Mouse (Mus musculus) frontal cortex, postnatal 10 days (tissue): ENCODE results near the gene Fbxo2.
"Not testable (repeated sequence)": the region's sequence is repeated elsewhere in the genome, so short reads cannot be mapped to it uniquely, and the experiment has no call there.

ENCODE experiments used
- DNase-seq, 2 experiments: peaks; one replicate each; pipeline ENCODE4 v3.0.0; 2022; ENCODE audit warnings: low spot score in 2 of 2, mixed read lengths in 1 of 2

Fbxo2 gene

DNA sequence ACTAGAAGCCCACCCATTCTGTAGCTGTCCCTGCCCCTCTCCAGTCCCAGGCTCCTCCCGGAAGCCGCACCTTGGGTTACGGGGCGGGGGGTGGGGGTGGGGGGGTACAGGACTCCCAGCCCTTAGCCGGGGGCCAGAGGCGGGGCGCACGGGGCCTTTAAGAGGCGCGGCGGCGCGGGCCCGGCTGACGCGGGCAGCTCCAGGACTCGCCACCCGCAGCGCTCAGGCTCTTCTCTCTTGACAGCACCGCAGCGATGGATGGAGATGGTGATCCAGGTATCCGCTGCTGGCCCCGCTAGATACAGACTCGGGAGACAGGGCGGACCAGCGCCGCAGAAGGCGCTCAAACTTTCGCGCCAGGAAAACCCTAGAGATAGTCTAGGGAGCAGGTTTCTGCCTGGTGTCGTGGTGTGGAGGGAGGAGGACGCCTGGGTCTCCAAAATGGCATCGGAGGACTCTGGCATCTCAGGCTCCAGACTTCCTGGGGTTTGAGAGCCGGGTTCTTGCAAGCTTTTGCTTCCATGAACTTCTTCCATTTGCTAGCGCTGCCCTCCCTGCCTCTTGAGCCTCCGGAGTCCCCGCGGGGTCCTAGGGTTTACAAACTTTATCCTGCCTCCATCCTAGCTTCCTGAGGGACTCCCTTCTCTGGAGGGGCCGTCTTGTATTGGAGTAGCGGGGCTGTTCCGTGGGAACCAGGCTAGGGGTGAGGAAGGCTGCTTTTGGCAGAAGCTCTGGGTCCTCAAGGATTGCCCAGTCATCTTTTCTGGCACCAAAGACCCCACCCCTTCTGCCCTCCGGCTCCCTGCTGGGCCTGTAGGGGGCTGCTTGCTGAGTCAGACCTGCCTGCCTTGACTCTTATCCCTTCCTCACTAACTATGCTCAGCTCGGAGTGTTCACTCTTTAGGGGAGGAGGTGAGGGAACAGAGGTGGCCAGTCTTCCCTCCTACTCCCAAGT lies at the start of gene Fbxo2, which contains the start of gene Fbxo44:
TSS of gene Fbxo2 (plus strand) at position 186 of the 955 bp plus-strand sequence.
TSS of gene Fbxo44 (minus strand) at position 47 of the 955 bp plus-strand sequence.
- no peak for DNase-seq

DNA sequence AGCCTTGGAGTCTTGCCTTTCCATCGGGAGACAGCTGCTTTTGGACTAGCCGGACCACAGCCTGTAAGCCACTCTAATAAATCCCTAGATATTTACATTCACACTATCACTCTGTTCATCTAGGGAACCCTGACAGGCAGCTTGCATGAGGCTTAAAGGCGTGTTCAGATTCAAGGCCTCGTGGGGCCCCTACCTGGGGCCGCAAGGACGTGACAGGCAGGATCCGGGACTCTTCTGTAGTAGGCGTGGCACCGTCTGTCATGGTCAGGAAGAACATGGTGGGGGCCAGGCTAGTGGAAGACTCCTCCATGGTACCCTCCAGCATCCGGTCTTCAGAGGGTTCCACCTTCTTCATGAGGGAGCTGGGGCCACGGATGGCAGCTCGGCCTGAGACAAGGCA lies 47.9 kb upstream of the Fbxo2 start:
- no peak for DNase-seq

DNA sequence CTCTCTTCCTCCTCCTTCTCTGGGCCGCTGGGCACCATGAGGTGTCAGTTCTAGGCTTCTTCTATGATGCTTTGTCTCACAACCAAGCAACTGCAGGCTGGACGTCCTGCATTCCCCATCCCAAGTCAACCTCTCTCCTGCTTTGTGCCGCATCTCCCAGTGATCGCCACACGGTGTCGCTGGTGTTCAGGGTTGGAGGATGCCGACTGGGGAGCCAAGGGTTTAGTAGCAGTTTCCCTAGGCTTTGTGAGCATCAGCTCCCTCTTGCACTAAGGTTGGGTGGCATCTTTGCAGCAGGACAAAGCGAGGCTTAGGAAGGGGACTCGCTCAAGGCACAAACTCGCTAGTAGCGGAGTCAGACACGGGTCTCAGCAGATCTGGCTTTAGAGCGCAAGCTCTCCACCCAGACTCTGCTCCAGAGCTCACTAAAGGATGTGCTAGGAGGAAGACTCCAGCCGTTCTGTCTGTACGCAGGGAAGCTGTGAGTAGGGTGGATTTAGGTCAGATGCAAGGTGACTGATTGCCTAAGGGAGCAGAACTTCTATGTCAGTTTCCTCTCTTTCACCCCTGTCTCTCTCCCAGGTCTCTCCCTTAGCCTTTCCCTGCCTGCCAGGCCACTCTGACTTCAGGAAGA lies 45.5 kb upstream of the Fbxo2 start:
- DNase-seq, result peak in 1 of 2 experiments; percentile 81

DNA sequence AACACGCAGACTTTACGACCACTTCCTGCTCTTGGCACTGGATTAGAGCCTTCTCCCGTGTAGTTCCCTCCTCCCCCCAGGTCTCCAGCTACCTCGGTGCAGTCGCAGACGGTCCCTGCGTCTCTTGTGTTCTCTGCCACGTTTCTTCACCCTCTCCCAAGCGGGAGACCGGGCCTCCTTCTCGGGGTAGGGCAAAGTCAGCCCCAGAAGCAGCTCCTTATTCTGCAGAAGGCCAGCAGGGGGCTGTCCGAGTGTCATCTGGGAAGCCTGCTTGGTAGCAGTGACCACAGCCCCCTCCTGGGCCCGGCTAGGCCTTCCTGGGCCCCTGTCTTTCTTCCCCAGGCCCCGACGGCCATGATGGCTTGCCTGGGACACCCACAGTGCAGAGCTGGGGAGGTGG lies 45.0 kb upstream of the Fbxo2 start:
- DNase-seq, result no peak

DNA sequence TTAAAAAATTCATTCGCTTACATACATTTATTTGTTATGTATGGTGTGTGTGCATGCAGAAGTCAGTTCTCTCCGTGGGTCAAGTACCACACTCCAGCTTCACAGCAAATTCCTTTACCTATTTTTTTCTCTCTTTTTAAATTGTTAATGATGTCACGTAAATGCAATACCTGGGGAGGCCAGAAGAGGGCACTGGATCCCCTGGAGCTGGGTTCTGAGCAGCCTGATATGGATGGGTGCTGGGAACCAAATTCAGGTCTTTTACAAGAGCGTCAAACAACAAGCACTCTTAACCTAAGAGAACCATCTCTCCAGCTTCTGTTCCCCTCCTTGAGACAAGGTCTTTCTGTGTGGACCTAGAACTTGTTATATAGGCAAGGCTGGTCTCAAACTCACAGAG lies 43.8 kb upstream of the Fbxo2 start:
- DNase-seq, result no peak

DNA sequence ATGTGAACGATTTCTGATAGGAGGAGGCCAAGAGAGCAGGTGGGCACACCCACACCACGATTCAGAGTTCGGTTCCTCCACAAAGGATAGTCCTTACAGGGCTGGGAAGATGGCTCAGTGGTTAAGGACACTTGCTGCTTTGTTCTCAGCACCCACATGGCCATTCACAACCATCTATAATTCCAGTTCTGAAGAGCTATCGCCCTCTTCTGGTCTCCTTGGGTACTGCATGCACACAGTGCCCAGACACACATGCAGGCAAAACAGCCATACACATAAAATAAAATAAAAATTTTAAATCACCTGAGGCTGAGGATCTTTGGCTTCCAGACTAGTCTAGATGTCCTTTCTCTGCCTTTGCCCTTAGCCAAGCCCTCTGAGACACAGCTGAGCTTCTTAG lies 43.0 kb upstream of the Fbxo2 start:
- no peak for DNase-seq

DNA sequence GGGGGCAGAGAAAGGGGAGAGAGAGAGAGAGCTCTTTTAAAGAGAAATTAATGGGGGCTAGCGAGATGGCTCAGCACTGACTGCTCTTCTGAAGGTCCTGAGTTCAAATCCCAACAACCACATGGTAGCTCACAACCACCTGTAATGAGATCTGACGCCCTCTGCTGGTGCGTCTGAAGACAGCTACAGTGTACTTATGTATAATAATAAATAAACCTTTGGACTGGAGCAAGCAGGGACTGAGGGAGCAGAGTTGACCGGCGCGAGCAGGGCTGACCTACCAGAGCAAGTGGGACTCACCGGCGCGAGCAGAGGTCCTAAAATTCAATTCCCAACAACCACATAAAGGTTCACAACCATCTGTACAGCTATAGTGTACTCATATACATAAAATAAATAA lies 40.8 kb upstream of the Fbxo2 start:
- DNase-seq, result not testable (repeated sequence)

DNA sequence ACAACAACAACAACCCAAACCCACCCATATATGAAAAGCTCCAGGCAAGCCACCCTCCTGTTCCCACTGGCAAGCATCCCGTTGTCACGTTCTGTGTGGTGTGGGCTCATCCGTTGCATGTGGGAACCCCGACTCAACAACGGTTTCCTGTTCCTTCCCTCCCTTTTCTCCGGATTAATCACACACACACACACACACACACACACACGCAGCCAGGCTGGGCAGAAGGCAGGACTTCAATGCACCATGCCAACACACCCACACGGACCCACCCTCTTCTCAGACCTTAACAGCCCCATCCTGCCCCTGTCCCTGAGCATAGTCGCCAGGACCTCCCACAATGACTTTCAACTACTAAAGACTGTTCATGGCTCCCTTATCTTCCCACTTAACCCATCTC lies 39.9 kb upstream of the Fbxo2 start:
- no peak for DNase-seq

DNA sequence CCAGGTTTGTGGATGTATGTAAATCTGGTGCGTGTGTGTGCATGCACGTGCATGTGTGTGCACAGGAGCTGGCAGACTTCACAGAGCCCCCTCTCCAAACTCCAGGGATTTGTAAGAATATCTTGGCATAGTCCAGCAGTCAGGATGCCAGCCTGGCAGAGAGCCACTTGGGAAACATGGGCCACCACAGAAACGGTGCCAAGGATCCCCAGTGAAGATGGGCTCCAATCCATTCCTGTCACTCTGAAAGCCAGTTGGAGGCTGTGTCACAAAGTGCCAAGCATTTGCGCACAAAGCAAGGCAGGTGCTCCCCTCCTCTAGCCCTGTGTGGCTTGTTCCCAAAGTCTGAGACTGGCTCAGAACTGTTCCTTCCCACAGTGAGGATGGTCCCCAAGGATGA lies 39.1 kb upstream of the Fbxo2 start:
- DNase-seq, result peak; percentile 68

DNA sequence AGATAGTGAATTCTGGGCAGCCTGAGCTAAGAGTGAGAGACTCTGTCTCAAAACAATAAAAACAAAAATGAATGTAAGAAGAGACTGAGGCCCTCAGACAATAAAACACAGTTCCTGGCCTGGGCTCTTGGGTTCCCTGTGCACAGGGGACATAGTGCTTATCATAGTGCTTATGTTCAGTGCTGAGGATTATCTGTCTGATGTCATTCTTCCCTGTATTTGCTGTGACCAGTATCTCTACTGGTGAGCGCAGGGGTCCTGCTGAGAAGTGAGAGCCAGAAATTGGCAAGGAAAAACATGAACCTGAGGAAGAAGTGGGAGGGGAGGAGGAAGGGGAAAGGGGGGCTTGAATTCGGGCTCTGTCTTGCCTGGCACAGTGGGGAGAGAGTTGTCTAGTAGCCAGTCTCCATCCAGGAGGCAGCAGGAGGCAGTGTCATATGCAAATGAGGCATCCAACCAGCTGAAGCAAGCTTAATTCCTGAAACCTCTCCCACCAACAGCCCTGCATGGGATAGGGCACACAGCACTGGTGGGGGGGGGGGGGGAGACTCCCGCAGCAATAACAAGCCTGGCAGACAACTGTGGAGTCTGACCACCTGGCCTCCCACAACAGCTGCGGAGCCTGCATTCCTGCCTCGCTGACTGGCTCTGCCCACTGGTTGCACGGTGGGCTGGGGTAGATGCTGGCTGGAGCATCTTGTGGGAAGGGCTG lies 38.3 kb upstream of the Fbxo2 start:
- DNase-seq, result no peak

DNA sequence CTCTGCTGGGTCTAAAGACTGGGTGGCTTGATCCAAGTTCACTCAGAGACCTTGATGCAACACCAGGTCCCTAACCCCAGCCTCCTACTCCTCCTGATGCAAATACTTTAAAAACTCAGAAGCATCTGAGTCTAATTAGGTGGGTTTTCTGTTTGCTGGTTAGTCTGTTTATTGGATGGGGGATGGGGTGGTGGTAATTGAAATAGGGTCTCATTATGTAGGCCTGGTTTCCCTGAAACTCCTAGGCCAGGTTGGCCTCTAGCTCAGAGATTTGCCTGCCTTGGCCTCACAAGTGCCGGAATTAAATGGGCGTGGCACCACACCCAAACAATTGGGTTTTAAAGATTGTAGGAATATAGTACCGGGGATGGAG lies 37.7 kb upstream of the Fbxo2 start:
- no peak for DNase-seq

DNA sequence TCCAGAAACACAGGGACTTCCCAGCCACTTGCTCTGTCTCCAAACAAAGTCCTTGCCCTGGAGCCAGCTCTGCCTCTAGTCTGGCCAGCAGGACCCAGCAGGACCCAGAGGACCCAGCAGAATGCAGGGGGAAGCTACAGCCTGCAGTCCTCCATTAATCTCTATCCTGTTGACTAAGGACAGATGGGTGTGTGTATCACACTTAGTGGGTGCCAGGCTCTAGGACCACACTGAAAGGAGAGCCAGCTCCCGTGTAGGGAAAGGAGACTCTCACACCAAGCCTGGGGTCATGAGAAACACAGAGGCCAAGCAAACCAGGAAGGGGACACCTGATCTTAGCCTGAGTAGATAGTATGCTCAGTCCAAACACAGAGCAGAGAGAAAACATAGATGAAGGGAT lies 32.2 kb upstream of the Fbxo2 start:
- DNase-seq, result no peak

DNA sequence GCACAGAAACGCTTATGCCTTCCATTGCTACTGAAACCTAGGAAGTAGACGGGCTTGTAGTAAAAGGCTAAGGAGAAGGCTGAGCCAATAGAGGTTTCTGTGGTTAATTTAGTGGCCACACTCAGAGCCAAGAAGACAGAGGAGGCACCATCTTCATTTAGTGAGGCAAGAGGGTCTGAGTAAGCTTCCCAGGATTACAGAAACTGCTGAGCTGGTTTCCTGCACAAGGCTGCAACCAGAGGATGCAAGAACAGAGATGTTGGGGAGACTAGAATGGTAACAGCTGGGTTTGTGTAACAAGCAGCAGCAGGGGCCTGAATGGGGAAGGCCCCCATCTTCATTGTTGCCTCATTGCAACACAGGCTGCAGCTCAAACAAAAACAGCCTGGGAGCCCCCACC lies 31.7 kb upstream of the Fbxo2 start:
- DNase-seq, result no peak

DNA sequence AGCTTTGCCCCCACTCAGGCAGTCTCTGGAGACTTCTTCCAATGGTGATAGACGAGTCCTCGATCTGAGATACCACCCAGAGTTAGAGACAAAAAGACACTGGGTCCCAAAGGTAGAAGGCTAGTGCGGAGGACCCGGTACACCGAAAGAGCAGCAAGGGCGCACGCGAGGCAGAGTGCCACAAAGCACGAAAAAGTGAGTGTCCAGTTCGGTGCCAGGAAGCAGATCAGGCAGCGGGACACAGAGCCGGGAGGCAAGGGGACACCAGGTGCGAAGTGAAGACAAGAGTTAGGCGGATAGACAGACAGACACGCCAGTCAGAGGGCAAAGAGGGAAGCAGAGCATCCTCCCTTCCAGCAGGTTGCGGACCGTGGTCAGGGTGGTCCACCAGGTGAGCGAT lies 30.3 kb upstream of the Fbxo2 start, which contains the start of gene Mad2l2:
TSS of gene Mad2l2 (plus strand) at position 252 of the 400 bp plus-strand sequence.
- no peak for DNase-seq

DNA sequence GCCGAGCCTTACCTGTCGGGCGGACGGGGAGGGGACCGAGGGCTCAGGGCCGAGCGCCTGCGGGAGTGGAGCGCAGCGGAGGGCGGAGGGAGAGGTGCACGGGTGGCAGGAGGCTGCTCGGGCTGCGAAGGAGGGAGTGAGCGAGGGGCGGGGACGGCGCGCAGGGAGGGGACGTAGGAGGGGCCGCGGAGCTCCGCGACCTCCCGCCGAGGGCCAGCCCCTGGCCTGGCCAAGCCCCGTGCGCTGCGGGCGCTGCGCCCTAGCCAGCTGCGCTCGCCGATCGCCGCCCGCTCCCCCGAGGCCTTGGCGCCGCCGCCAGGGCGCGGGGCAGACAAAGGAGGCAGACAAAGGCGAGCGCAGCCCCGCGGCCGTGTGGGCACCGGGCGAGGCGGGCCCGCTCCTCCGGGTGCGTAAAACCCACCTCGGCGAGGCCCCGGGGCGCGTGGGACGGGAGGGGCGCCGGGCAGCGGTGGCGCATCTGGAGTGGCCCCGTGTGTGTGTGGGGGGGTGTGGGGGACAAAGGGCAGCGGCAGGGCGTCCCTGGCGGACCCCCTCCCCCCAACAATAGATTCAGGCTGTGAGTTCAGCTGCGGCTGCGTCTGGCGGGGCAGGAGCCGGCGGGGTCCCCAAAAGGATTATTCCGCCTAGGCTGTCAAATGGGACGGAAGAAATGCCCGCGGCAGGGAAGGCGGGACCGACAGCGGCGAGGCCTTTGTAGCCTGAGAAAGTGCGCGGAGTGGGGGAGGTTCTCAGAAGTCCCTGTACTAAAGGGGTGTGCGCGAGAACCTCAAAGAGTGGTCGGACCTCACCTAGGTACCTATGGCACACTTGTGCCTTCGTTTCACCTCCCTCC lies 29.6 kb upstream of the Fbxo2 start, which contains the start of gene Draxin:
TSS of gene Draxin (minus strand) at position 138 of the 853 bp plus-strand sequence.
- DNase-seq, result no peak

DNA sequence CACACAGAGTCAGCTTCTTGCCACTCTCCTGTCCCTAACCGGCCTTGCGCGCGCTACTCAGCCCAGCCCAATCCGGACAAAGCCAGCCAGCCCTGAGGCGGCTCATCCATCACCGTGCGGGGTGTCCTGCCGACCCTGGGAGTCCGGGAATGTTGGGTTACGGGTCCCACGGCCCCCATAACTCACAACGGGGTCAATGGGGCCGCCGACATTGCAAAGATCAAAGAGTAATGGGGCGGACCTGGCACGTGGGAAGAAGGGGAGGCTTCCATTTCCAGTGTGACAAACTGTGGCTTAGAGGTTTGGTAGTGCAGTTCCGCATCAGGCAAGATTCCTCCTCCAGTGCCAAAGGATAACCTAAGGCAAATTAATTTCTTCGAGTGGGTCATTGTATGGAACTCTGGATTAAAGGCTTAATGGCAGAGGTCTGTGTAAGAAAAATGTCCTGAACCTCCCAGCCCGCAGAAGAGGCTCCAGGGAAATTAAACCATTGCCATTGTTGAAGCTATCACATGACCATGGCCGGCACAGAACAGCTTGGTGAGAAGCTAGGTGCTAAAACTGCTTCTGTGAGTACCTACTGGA lies 28.8 kb upstream of the Fbxo2 start:
- DNase-seq, result no peak

DNA sequence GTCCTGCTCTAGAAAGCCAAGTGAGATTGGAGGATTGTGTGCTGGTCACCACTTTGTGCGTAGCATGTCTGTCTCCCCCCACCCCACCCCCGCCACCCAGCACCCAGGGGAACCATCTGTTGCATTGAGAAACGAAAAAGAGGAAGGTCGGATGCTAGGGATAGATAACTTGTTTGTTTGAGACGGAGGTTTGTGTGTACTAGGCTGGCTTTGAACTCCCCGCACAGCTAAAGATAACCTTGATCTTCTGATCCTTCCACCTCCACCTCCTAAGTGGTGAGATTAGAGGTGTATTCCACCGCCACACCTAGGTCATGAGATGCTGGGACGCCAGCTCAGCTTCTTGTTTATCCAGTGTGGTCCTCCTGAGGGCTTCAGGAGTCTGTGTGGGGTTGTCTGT lies 25.4 kb upstream of the Fbxo2 start:
- DNase-seq, result no peak

DNA sequence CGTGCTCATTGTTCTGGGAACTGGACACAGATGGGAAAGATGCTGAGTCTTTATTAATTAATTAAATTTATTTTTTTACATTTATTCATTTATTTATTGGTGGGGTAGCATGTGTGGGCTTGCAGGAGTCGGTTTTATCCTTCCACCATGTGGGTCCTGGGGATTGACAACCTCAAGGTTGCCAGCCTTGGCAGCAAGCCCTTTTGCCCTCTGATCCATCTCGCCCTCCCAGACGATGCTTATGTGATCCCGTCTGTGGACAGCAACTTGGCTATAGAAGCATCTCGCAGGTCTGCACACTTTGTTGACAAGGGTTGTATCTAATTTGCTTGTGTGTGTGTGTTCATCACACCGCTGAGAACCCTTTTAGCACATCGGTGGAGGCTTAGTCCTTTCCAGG lies 22.9 kb upstream of the Fbxo2 start:
- no peak for DNase-seq

DNA sequence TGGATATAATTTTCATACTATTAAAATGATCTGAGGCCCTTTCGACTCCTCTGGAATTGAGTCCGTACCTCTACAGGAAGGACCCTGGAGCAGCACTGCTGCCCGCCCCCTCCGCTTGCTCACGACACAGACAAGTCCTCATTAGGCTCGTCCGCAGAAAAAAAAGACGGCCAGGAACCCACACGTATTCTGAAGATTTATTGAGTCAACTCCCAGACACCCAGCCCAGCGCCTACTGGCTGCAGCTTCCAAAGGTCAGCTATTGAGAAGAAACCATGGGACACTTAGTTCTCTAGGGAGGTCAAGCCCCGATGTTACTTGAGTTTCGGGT lies 20.7 kb upstream of the Fbxo2 start:
- DNase-seq, result no peak

DNA sequence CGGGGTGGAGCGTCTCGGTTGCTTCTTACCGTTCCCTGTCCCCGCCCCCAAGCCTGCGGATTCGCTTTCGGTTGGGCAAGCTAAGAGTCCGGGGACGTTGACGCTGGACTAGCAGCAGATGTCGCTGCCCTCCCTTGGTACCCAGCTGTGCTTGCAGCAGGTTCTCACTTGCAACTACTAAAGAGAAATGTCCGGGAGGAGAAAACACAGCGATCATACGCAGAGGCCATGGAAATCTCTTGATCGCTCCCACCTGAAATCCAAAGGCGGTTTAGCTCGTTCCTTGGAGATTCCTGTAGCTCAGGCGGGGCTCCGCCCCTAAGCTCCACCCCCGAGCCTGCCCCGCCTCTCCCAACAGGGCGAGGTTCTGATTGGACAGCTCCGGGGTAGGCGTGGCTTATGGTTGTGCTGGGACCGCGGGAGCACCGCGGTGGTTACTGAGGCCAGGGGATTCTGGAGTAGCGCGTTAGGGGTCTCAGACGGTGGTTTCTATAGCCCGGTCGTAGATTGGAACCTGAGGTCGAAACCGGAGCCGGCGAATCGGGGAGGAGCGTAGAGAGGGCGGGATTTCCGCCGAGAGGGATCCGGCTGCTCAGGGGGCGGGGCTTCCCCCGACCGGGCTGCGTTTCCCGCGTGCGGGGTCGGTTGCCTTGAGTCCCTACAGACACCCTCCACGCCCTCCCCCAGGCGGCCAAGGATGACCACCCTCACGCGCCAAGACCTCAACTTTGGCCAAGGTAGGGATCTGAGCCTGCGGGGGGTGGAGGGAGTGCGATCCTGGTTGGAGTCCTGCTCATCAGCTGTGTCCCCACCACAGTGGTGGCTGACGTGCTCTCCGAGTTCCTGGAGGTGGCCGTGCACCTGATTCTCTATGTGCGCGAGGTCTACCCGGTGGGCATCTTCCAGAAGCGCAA lies 20.1 kb upstream of the Fbxo2 start:
- DNase-seq, result peak; percentile 86 to 91
